Mouse (Mus musculus): ENCODE results near the gene Rangap1. TPM values are rescaled to one million over a fixed set of nuclear protein-coding genes. Genes with fewer than 3 reads are reported as not detected.

Gene Rangap1
- polyA plus RNA-seq (2014; fragmentation: Illumina TruSeq; extraction: RNeasy Lipid Tissue Mini Kit (QIAGEN cat#74804)): 6.7 TPM

GRCm38 (mm10) chr15:81744992-81745600 lies at the start of gene Rangap1, which contains the start of gene Zc3h7b:
TSS of gene Rangap1 (minus strand) at chr15:81745530.
TSS of gene Zc3h7b (plus strand) at chr15:81745057.

DNA sequence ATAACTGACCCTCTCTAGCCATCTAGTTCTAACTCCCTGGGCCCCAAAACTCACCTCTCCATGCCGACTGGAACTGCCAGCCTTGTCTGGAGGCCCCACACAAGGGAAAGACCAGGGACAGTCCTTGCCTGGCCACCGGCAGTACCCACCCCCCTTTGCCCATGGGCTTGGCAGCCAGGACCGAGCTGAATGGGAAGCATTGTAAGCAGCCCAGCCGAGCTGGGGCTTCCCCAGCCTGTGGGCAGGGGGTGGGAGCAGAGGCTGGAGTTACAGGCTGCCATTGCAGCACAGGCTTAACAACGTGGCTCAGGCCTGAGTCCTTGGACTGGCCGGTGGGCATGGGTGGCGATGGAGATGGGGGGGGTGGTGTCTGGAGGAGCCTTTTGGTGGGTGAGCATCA lies 48.2 kb downstream of the Rangap1 start, which contains the start of gene Chadl:
TSS of gene Chadl (minus strand) at position 113 of the 400 bp plus-strand sequence.

GRCm38 (mm10) chr15:81663697-81664561 lies 81.4 kb downstream of the Rangap1 start, which contains the start of gene L3mbtl2:
TSS of gene L3mbtl2 (plus strand) at chr15:81663889.

Other genes with a start within 250 kb of the Rangap1 start
- 115 TPM for gene Ep300, start 160.2 kb downstream of the Rangap1 start, polyA plus RNA-seq (2014; fragmentation: Illumina TruSeq; extraction: RNeasy Lipid Tissue Mini Kit (QIAGEN cat#74804))
- 0.94 TPM for gene L3mbtl2, start 81.6 kb downstream of the Rangap1 start, polyA plus RNA-seq (2014; fragmentation: Illumina TruSeq; extraction: RNeasy Lipid Tissue Mini Kit (QIAGEN cat#74804))
- not detected for gene Chadl, start 48.2 kb downstream of the Rangap1 start, polyA plus RNA-seq (2014; fragmentation: Illumina TruSeq; extraction: RNeasy Lipid Tissue Mini Kit (QIAGEN cat#74804))
- 17.6 TPM for gene Zc3h7b, start 473 bp downstream of the Rangap1 start, polyA plus RNA-seq (2014; fragmentation: Illumina TruSeq; extraction: RNeasy Lipid Tissue Mini Kit (QIAGEN cat#74804))
- 35.2 TPM for gene Tef, start 56.9 kb upstream of the Rangap1 start, polyA plus RNA-seq (2014; fragmentation: Illumina TruSeq; extraction: RNeasy Lipid Tissue Mini Kit (QIAGEN cat#74804))
- gene Tob2, start 113.3 kb upstream of the Rangap1 start, polyA plus RNA-seq (2014; fragmentation: Illumina TruSeq; extraction: RNeasy Lipid Tissue Mini Kit (QIAGEN cat#74804)): 6.9 TPM
- 20.4 TPM for gene Phf5a, start 126.4 kb upstream of the Rangap1 start, polyA plus RNA-seq (2014; fragmentation: Illumina TruSeq; extraction: RNeasy Lipid Tissue Mini Kit (QIAGEN cat#74804))
- 33.5 TPM for gene Aco2, start 126.8 kb upstream of the Rangap1 start, polyA plus RNA-seq (2014; fragmentation: Illumina TruSeq; extraction: RNeasy Lipid Tissue Mini Kit (QIAGEN cat#74804))
- 1.8 TPM for gene Polr3h, start 180.7 kb upstream of the Rangap1 start, polyA plus RNA-seq (2014; fragmentation: Illumina TruSeq; extraction: RNeasy Lipid Tissue Mini Kit (QIAGEN cat#74804))
- gene Csdc2, start 191.2 kb upstream of the Rangap1 start, polyA plus RNA-seq (2014; fragmentation: Illumina TruSeq; extraction: RNeasy Lipid Tissue Mini Kit (QIAGEN cat#74804)): 1.2 TPM
- not detected for gene Pmm1, start 215.4 kb upstream of the Rangap1 start, polyA plus RNA-seq (2014; fragmentation: Illumina TruSeq; extraction: RNeasy Lipid Tissue Mini Kit (QIAGEN cat#74804))
- gene 1700029P11Rik, start 235.0 kb upstream of the Rangap1 start, polyA plus RNA-seq (2014; fragmentation: Illumina TruSeq; extraction: RNeasy Lipid Tissue Mini Kit (QIAGEN cat#74804)): not detected
- gene Xrcc6, start 242.3 kb upstream of the Rangap1 start, polyA plus RNA-seq (2014; fragmentation: Illumina TruSeq; extraction: RNeasy Lipid Tissue Mini Kit (QIAGEN cat#74804)): 146 TPM

All from ovary, adult 10 weeks (tissue).